Mouse (Mus musculus) embryonic fibroblast, embryonic 13.5 days (primary cell): ENCODE measurements around the gene Xkr7. TPM values are rescaled to one million over a fixed set of nuclear protein-coding genes. Genes with fewer than 3 reads are reported as not detected.

Experiments used
- H3K27ac ChIP-seq: 2 replicates; pipeline ENCODE4 v1.5.1; 2012; ENCODE audit warnings: low read length, control low read depth, inconsistent platforms; ENCODE audit not compliant: insufficient read depth
- H3K4me1 ChIP-seq: 2 replicates; pipeline ENCODE4 v1.6.1; 2011; ENCODE audit warnings: low read length; ENCODE audit not compliant: control insufficient read depth, insufficient read depth
- H3K4me3 ChIP-seq: 2 replicates; pipeline ENCODE4 v1.5.1; 2011; ENCODE audit warnings: mild to moderate bottlenecking, control low read depth, low read length; ENCODE audit not compliant: insufficient read depth
- CTCF ChIP-seq: IDR thresholded peaks from 2 replicates; pipeline ENCODE4 v1.5.1; 2011; ENCODE audit warnings: mild to moderate bottlenecking, control low read depth, low read length, moderate library complexity, borderline replicate concordance; ENCODE audit not compliant: insufficient read depth
- POLR2A ChIP-seq: IDR thresholded peaks from 2 replicates; pipeline ENCODE4 v1.6.1; 2011; ENCODE audit warnings: low read depth, mild to moderate bottlenecking, control low read depth, low read length, moderate library complexity
- polyA plus RNA-seq: library from polyadenylated mRNA; stranded (reverse); fragments of >200 nt; gene quantifications from 2 replicates; pipeline ENCODE4 v1.2.4, GENCODE M21; 2011; ENCODE audit warnings: low read depth; ENCODE audit not compliant: missing spikeins, insufficient read length

The Xkr7 gene
- polyA plus RNA-seq, 1 experiment = not detected

- no peaks in the 10 kb centered on the region for H3K4me1 ChIP-seq
- no peak overlapping the region for H3K27ac ChIP-seq
- no peak overlapping the region for H3K4me3 ChIP-seq
- TF ChIP-seq POLR2A = no peak
- no peak for TF ChIP-seq CTCF
These were observed 35.3 kb downstream of the Xkr7 start for GRCm38 (mm10) chr2:153066991-153067390.

- Histone ChIP-seq H3K27ac (no peak overlapping the region), H3K4me3 (no peak overlapping the region), H3K4me1 (no peaks in the 10 kb centered on the region)
- TF ChIP-seq CTCF (peak; percentile 63; the same call in 1 of the 2 replicates), POLR2A (no peak)
These were observed 39.3 kb downstream of the Xkr7 start for GRCm38 (mm10) chr2:153070762-153071490.

GRCm38 (mm10) chr2:153071491-153072184 lies 40.0 kb downstream of the Xkr7 start:
- Histone ChIP-seq H3K4me3 (no peak overlapping the region), H3K27ac (no peak overlapping the region), H3K4me1 (no peaks in the 10 kb centered on the region)
- no peak for TF ChIP-seq POLR2A
- no peak for TF ChIP-seq CTCF

GRCm38 (mm10) chr2:153074651-153075050 lies 43.0 kb downstream of the Xkr7 start:
- Histone ChIP-seq H3K4me1 (no peaks in the 10 kb centered on the region), H3K4me3 (no peak overlapping the region), H3K27ac (no peak overlapping the region)
- TF ChIP-seq POLR2A = no peak
- TF ChIP-seq CTCF = no peak

- TF ChIP-seq POLR2A (no peak), CTCF (no peak)
These were observed 44.3 kb downstream of the Xkr7 start for GRCm38 (mm10) chr2:153075961-153076360.

GRCm38 (mm10) chr2:153080841-153081523 lies 49.3 kb downstream of the Xkr7 start:
- TF ChIP-seq CTCF (peak; percentile 40; the same call in 1 of the 2 replicates), POLR2A (no peak)
- H3K4me3 ChIP-seq = no peak overlapping the region
- no peak overlapping the region for H3K27ac ChIP-seq
- no peaks in the 10 kb centered on the region for H3K4me1 ChIP-seq

More at GRCm38 (mm10) chr2:153075961-153076360, 44.3 kb downstream of the Xkr7 start:
- Histone ChIP-seq H3K4me3 (no peak overlapping the region), H3K27ac (no peak overlapping the region), H3K4me1 (no peaks in the 10 kb centered on the region)

GRCm38 (mm10) chr2:153081866-153082265 lies 50.2 kb downstream of the Xkr7 start:
- no peak overlapping the region for H3K27ac ChIP-seq
- TF ChIP-seq CTCF = no peak
- no peak for TF ChIP-seq POLR2A

GRCm38 (mm10) chr2:153083275-153083674 lies 51.6 kb downstream of the Xkr7 start:
- Histone ChIP-seq H3K4me1 (no peaks in the 10 kb centered on the region), H3K4me3 (no peak overlapping the region), H3K27ac (no peak overlapping the region)
- TF ChIP-seq CTCF = no peak
- no peak for TF ChIP-seq POLR2A

More at GRCm38 (mm10) chr2:153081866-153082265, 50.2 kb downstream of the Xkr7 start:
- Histone ChIP-seq H3K4me1 (no peaks in the 10 kb centered on the region), H3K4me3 (no peak overlapping the region)

- TF ChIP-seq POLR2A (no peak), CTCF (no peak)
- H3K27ac ChIP-seq = no peak overlapping the region
- no peak overlapping the region for H3K4me3 ChIP-seq
- H3K4me1 ChIP-seq = no peaks in the 10 kb centered on the region
These were observed 52.2 kb downstream of the Xkr7 start for GRCm38 (mm10) chr2:153083824-153084223.
